Mouse (Mus musculus) frontal cortex, postnatal 14 days (tissue): ENCODE results near the gene Vmn1r221.
"Not testable (repeated sequence)": the region's sequence is repeated elsewhere in the genome, so short reads cannot be mapped to it uniquely, and the experiment has no call there.

ENCODE experiments used
- DNase-seq, 2 experiments: peaks; one replicate each; pipeline ENCODE4 v3.0.0; 2022; ENCODE audit warnings: low spot score in 2 of 2

The Vmn1r221 gene

GRCm38 (mm10) chr13:23213827-23214226, at the start of gene Vmn1r221:
TSS of gene Vmn1r221 (plus strand) at chr13:23214127.
- not testable (repeated sequence) for DNase-seq

- DNase-seq: not testable (repeated sequence)
Measured at GRCm38 (mm10) chr13:23166471-23166870, 47.5 kb upstream of the Vmn1r221 start.

GRCm38 (mm10) chr13:23187875-23188274, 26.1 kb upstream of the Vmn1r221 start, which contains the start of gene Vmn1r220:
TSS of gene Vmn1r220 (minus strand) at chr13:23187975.
- no peak for DNase-seq

- DNase-seq: not testable (repeated sequence)
Measured at GRCm38 (mm10) chr13:23203885-23204284, 10.0 kb upstream of the Vmn1r221 start.

- not testable (repeated sequence) for DNase-seq
Measured at GRCm38 (mm10) chr13:23235847-23236246, 21.9 kb downstream of the Vmn1r221 start, which contains the start of gene Vmn1r222. TSS of gene Vmn1r222 (minus strand) at chr13:23235947.

GRCm38 (mm10) chr13:23246834-23247233, 32.9 kb downstream of the Vmn1r221 start, which contains the start of gene Vmn1r223:
TSS of gene Vmn1r223 (plus strand) at chr13:23247134.
- not testable (repeated sequence) for DNase-seq

- no peak for DNase-seq
Measured at GRCm38 (mm10) chr13:23258546-23259048, 44.7 kb downstream of the Vmn1r221 start.

- not testable (repeated sequence) for DNase-seq
Measured at GRCm38 (mm10) chr13:23268606-23269005, 54.7 kb downstream of the Vmn1r221 start.

- peak in 1 of 2 experiments; percentile 9 for DNase-seq
Measured at GRCm38 (mm10) chr13:23269127-23269526, 55.2 kb downstream of the Vmn1r221 start.

- peak; percentile 9 to 10 for DNase-seq
Measured at GRCm38 (mm10) chr13:23269681-23270080, 55.8 kb downstream of the Vmn1r221 start.

- DNase-seq: peak; percentile 66 to 72
Measured at GRCm38 (mm10) chr13:23270321-23271101, 56.6 kb downstream of the Vmn1r221 start.
